Mouse (Mus musculus) CH12.LX (cell line): ENCODE data around the gene Klf3. TPM values are rescaled to one million over a fixed set of nuclear protein-coding genes. Genes with fewer than 3 reads are reported as not detected.

Experiments used
- DNase-seq: peaks from one replicate; pipeline ENCODE4 v3.0.0-alpha.2; 2013; ENCODE audit errors: extremely low read depth
- H3K27ac ChIP-seq: 2 replicates; pipeline ENCODE4 v1.5.1; 2012; ENCODE audit warnings: low read depth, mild to moderate bottlenecking, control low read depth, moderate library complexity; ENCODE audit not compliant: insufficient read depth
- H3K27me3 ChIP-seq: replicated peaks from 2 replicates; pipeline ENCODE3; 2012; ENCODE audit warnings: inconsistent platforms
- H3K36me3 ChIP-seq, 2 experiments: replicated peaks in 1 of 2; 2 replicates each; pipeline versions ENCODE3 to v1.6.1; 2012; ENCODE audit warnings: inconsistent platforms in 1 of 2, low read length in 1 of 2, mild to moderate bottlenecking in 1 of 2, mixed read lengths in 1 of 2, moderate library complexity in 1 of 2; ENCODE audit not compliant: control insufficient read depth in 1 of 2, insufficient read depth in 1 of 2
- H3K4me1 ChIP-seq, 2 experiments: 2 replicates each; pipeline ENCODE4 v1.6.1; 2012; ENCODE audit warnings: inconsistent platforms in 1 of 2, moderate library complexity in 1 of 2; ENCODE audit not compliant: insufficient read depth in 2 of 2, control insufficient read depth in 1 of 2
- H3K4me2 ChIP-seq: 2 replicates; pipeline ENCODE4 v1.6.1; 2012; ENCODE audit warnings: low read depth, mild to moderate bottlenecking, control low read depth; ENCODE audit not compliant: poor library complexity, insufficient read depth, severe bottlenecking
- H3K4me3 ChIP-seq, 3 experiments: fragments of 150-350 bp in 1 of 3; sonication (generic) in 1 of 3; replicated peaks in 1 of 3; 2 replicates each; pipeline versions ENCODE3 to v1.5.1; 2011 to 2012; ENCODE audit warnings: low read depth in 2 of 3, low read length in 2 of 3, mild to moderate bottlenecking in 2 of 3, moderate library complexity in 2 of 3, control low read depth in 1 of 3, improper control_type of control experiment in 1 of 3, inconsistent platforms in 1 of 3, mixed read lengths in 1 of 3; ENCODE audit not compliant: poor library complexity in 1 of 3
- H3K79me2 ChIP-seq: replicated peaks from 2 replicates; pipeline ENCODE4 v1.6.1; 2012; ENCODE audit warnings: mild to moderate bottlenecking, moderate library complexity; ENCODE audit not compliant: control insufficient read depth, poor library complexity, insufficient read depth, severe bottlenecking; ENCODE audit errors: extremely low read depth
- H3K9ac ChIP-seq: 2 replicates; pipeline ENCODE4 v1.6.1; 2012; ENCODE audit warnings: low read depth, mild to moderate bottlenecking, control low read depth, moderate library complexity; ENCODE audit not compliant: insufficient read depth
- H3K9me3 ChIP-seq: replicated peaks from 2 replicates; pipeline ENCODE3; 2012; ENCODE audit warnings: low read length, inconsistent platforms, mixed read lengths
- CHD1 ChIP-seq: IDR thresholded peaks from 2 replicates; pipeline ENCODE4 v1.6.1; 2012; ENCODE audit warnings: low read depth, low read length, improper control_type of control experiment, inconsistent platforms
- CHD2 ChIP-seq: IDR thresholded peaks from 2 replicates; pipeline ENCODE4 v1.6.1; 2011; ENCODE audit warnings: low read length, improper control_type of control experiment
- E2F4 ChIP-seq: IDR thresholded peaks from 2 replicates; pipeline ENCODE4 v1.6.1; 2011; ENCODE audit warnings: low read depth, low read length, improper control_type of control experiment; ENCODE audit not compliant: insufficient replicate concordance
- ELF1 ChIP-seq: IDR thresholded peaks from 2 replicates; pipeline ENCODE4 v1.6.1; 2014; ENCODE audit warnings: low read depth, mild to moderate bottlenecking, inconsistent platforms, low read length, improper control_type of control experiment
- ETS1 ChIP-seq: conservative IDR thresholded peaks from 2 replicates; pipeline ENCODE4 v1.6.1; 2012; ENCODE audit warnings: low read depth, mild to moderate bottlenecking, inconsistent platforms, low read length, improper control_type of control experiment, moderate library complexity
- GABPA ChIP-seq: IDR thresholded peaks from 2 replicates; pipeline ENCODE4 v1.6.1; 2012; ENCODE audit warnings: low read depth, low read length, improper control_type of control experiment, inconsistent platforms; ENCODE audit not compliant: insufficient replicate concordance
- IRF4 ChIP-seq: IDR thresholded peaks from 2 replicates; pipeline ENCODE4 v1.6.1; 2014; ENCODE audit warnings: low read depth, mild to moderate bottlenecking, inconsistent platforms, low read length, improper control_type of control experiment
- JUN ChIP-seq: IDR thresholded peaks from 2 replicates; pipeline ENCODE4 v1.6.1; 2011; ENCODE audit warnings: low read depth, mild to moderate bottlenecking, low read length, improper control_type of control experiment, moderate library complexity; ENCODE audit not compliant: insufficient read depth
- JUND ChIP-seq: conservative IDR thresholded peaks from 2 replicates; pipeline ENCODE4 v1.6.1; 2011; ENCODE audit warnings: low read depth, low read length, improper control_type of control experiment
- KAT2A ChIP-seq: IDR thresholded peaks from 2 replicates; pipeline ENCODE4 v1.6.1; 2012; ENCODE audit warnings: low read length, improper control_type of control experiment, inconsistent platforms; ENCODE audit not compliant: insufficient replicate concordance
- MAX ChIP-seq: IDR thresholded peaks from 2 replicates; pipeline ENCODE4 v1.6.1; 2011; ENCODE audit warnings: low read length, improper control_type of control experiment
- MAZ ChIP-seq: IDR thresholded peaks from 2 replicates; pipeline ENCODE4 v1.6.1; 2012; ENCODE audit warnings: low read depth, mild to moderate bottlenecking, inconsistent platforms, low read length, improper control_type of control experiment, moderate library complexity
- MEF2A ChIP-seq: IDR thresholded peaks from 2 replicates; pipeline ENCODE4 v1.6.1; 2014; ENCODE audit warnings: low read depth, mild to moderate bottlenecking, inconsistent platforms, low read length, improper control_type of control experiment, borderline replicate concordance
- MYC ChIP-seq: IDR thresholded peaks from 2 replicates; pipeline ENCODE4 v1.6.1; 2011; ENCODE audit warnings: low read depth, mild to moderate bottlenecking, improper control_type of control experiment, low read length
- NELFE ChIP-seq: IDR thresholded peaks from 2 replicates; pipeline ENCODE4 v1.6.1; 2011; ENCODE audit warnings: low read depth, low read length, improper control_type of control experiment
- NRF1 ChIP-seq: IDR thresholded peaks from 2 replicates; pipeline ENCODE4 v1.6.1; 2014; ENCODE audit warnings: low read depth, mild to moderate bottlenecking, inconsistent platforms, low read length, improper control_type of control experiment, moderate library complexity
- RCOR1 ChIP-seq: conservative IDR thresholded peaks from 2 replicates; pipeline ENCODE4 v1.6.1; 2012; ENCODE audit warnings: low read depth, mild to moderate bottlenecking, inconsistent platforms, low read length, improper control_type of control experiment
- SMC3 ChIP-seq: IDR thresholded peaks from 2 replicates; pipeline ENCODE4 v1.6.1; 2011; ENCODE audit warnings: low read depth, low read length, improper control_type of control experiment
- TBP ChIP-seq: conservative IDR thresholded peaks from 2 replicates; pipeline ENCODE4 v1.6.1; 2011; ENCODE audit warnings: low read depth, low read length, improper control_type of control experiment
- TCF12 ChIP-seq: IDR thresholded peaks from 2 replicates; pipeline ENCODE4 v1.6.1; 2014; ENCODE audit warnings: low read depth, mild to moderate bottlenecking, inconsistent platforms, low read length, improper control_type of control experiment
- UBTF ChIP-seq: IDR thresholded peaks from 2 replicates; pipeline ENCODE4 v1.6.1; 2012; ENCODE audit warnings: low read depth, mild to moderate bottlenecking, inconsistent platforms, low read length, improper control_type of control experiment, moderate library complexity
- USF1 ChIP-seq: IDR thresholded peaks from 2 replicates; pipeline ENCODE4 v1.6.1; 2014; ENCODE audit warnings: low read depth, mild to moderate bottlenecking, inconsistent platforms, low read length, improper control_type of control experiment
- ZKSCAN1 ChIP-seq: IDR thresholded peaks from 2 replicates; pipeline ENCODE4 v1.6.1; 2012; ENCODE audit warnings: low read depth, inconsistent platforms, low read length, improper control_type of control experiment, borderline replicate concordance
- ZMIZ1 ChIP-seq: IDR thresholded peaks from 2 replicates; pipeline ENCODE4 v1.6.1; 2012; ENCODE audit warnings: low read depth, mild to moderate bottlenecking, inconsistent platforms, low read length, improper control_type of control experiment
- dilution Hi-C: fragments of 300-500 bp; cut with MboI; formaldehyde crosslinking; loops from 2 replicates; pipeline ENCODE4 v1.14.3; 2020; ENCODE audit warnings: low sequenced_read_pairs; ENCODE audit not compliant: extremely low pct_unique_long_range_greater_than_20kb, extremely low pct_ligation_motif_present
- in situ Hi-C: fragments of 300-500 bp; cut with MboI; formaldehyde crosslinking; loops from 3 replicates; pipeline ENCODE4 v1.14.3; 2019; ENCODE audit warnings: low sequenced_read_pairs, low pct_ligation_motif_present, low pct_unique_long_range_greater_than_20kb, mixed read lengths
- polyA plus RNA-seq: library from polyadenylated mRNA; unstranded; fragments of >175 nt; gene quantifications from 2 replicates; pipeline ENCODE4 v1.2.1, GENCODE M21; 2012; ENCODE audit warnings: low read depth; ENCODE audit not compliant: insufficient read length
- total RNA-seq, 2 experiments: library from RNA; depleted of rRNA; stranded (reverse); fragments of 300-350 nt in 1 of 2; fragments of >200 nt in 1 of 2; gene quantifications; 2 replicates each; pipeline ENCODE4 v1.2.3; 2012 to 2014

Gene Klf3
- total and polyA plus RNA-seq, 3 experiments: 0.40 to 4.4 (median 0.64) TPM

DNA sequence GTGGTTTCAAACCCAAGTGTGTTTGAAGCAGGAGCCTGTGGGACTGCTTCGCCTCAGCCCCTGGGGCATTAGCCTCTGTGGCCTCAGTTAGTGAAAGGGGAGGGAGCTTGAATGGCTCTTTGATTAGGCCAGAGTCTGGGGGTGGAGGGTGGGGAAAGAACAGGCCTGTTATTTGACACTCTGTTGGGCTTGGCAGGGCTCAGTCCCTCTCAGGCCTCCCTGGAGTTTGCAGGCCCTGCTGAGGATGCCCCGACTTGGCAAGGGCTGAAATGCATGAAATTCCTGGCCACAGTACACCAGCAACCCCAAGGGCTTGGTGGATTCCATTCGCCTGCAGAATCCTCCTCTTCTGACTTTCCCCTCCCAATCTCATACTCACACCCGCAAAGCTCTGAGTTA, 74.8 kb downstream of the Klf3 start:
- no peak for DNase-seq
- H3K4me2 ChIP-seq: no peak overlapping the region

DNA sequence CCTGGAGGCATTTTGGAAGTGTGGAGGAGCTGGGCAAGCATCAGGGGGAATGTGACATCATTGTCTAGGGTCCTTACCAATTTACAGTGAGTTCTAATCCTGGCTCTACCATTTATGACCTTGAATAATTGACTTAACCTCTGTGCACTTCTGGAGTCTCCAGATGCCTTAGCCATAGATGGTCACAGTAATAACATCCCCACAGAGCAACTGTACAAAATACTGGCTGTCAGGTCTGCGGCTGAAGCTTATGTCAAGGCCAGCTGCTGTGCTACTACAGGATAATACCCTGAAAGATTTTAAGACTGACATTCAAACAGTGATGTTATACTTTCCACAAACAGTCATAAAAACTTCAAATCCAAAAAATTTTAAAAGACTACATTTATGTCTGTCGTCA, 75.3 kb downstream of the Klf3 start:
- H3K9ac ChIP-seq: no peak overlapping the region
- no peaks in the 10 kb centered on the region for H3K27me3 ChIP-seq
- no peak overlapping the region for H3K27ac ChIP-seq
- H3K79me2 ChIP-seq: no peaks in the 10 kb centered on the region
- in situ Hi-C loops: no loop called here
- H3K9me3 ChIP-seq: no peaks in the 10 kb centered on the region
- H3K36me3 ChIP-seq: no peaks in the 10 kb centered on the region
- DNase-seq: no peak
- no peak overlapping the region for H3K4me3 ChIP-seq
- dilution Hi-C loops: no loop called here
- no peak overlapping the region for H3K4me2 ChIP-seq
- TF ChIP-seq MAZ (no peak), ZKSCAN1 (no peak), UBTF (no peak), ZMIZ1 (no peak), MAX (no peak), CHD2 (no peak), ELF1 (no peak), MEF2A (no peak), JUN (no peak), MYC (no peak), GABPA (no peak), CHD1 (no peak), IRF4 (no peak), SMC3 (no peak), JUND (no peak), NELFE (no peak)
- H3K4me1 ChIP-seq: peaks cover 0 to 2% of the 10 kb centered on the region in 2 experiments; a peak in 3 of 4 replicates

More for the DNA sequence above, 74.8 kb downstream of the Klf3 start:
- Histone ChIP-seq H3K27me3 (no peaks in the 10 kb centered on the region), H3K27ac (no peak overlapping the region), H3K9me3 (no peaks in the 10 kb centered on the region), H3K4me3 (no peak overlapping the region), H3K4me1 (no peaks in the 10 kb centered on the region; a peak in 2 of 4 replicates), H3K9ac (no peak overlapping the region), H3K36me3 (no peaks in the 10 kb centered on the region), H3K79me2 (no peaks in the 10 kb centered on the region)
- in situ Hi-C loops: no loop called here
- dilution Hi-C loops: no loop called here
- TF ChIP-seq ETS1: no peak
- no peak for TF ChIP-seq MYC
- no peak for TF ChIP-seq TCF12
- no peak for TF ChIP-seq CHD2
- TF ChIP-seq CHD1: no peak
- no peak for TF ChIP-seq USF1
- TF ChIP-seq E2F4: no peak
- no peak for TF ChIP-seq MAZ
- TF ChIP-seq TBP: no peak
- no peak for TF ChIP-seq RCOR1
- no peak for TF ChIP-seq NRF1
- TF ChIP-seq KAT2A: no peak
